Mouse (Mus musculus) kidney, embryonic 15.5 days (tissue): ENCODE measurements around the gene Fam181b. TPM values are rescaled to one million over a fixed set of nuclear protein-coding genes. Genes with fewer than 3 reads are reported as not detected.

Experiments
- ATAC-seq: fragments of 200-750 bp; cut with Nextera tagmentation; replicated peaks from 2 replicates; pipeline ENCODE4 v1.8.0; 2017; ENCODE audit warnings: moderate TSS enrichment; ENCODE audit not compliant: low FRiP score
- H3K27ac ChIP-seq: fragments of 300-500 bp; sonication (generic); 2 replicates; pipeline ENCODE4 v1.5.1; 2015; ENCODE audit warnings: mild to moderate bottlenecking, inconsistent platforms
- H3K27me3 ChIP-seq: fragments of 300-500 bp; sonication (generic); 2 replicates; pipeline ENCODE4 v1.6.1; 2015; ENCODE audit warnings: inconsistent platforms
- H3K36me3 ChIP-seq: fragments of 300-500 bp; sonication (generic); 2 replicates; pipeline ENCODE4 v1.6.1; 2015; ENCODE audit warnings: inconsistent platforms
- H3K4me1 ChIP-seq: fragments of 300-500 bp; sonication (generic); 2 replicates; pipeline ENCODE4 v1.6.1; 2015; ENCODE audit warnings: inconsistent platforms
- H3K4me2 ChIP-seq: fragments of 300-500 bp; sonication (generic); 2 replicates; pipeline ENCODE4 v1.6.1; 2015; ENCODE audit warnings: moderate library complexity, mild to moderate bottlenecking, inconsistent platforms
- H3K4me3 ChIP-seq: fragments of 300-500 bp; sonication (generic); replicated peaks from 2 replicates; pipeline ENCODE4 v1.5.1; 2015; ENCODE audit warnings: mild to moderate bottlenecking, inconsistent platforms
- H3K9ac ChIP-seq: fragments of 300-500 bp; sonication (generic); 2 replicates; pipeline ENCODE4 v1.6.1; 2015; ENCODE audit warnings: mild to moderate bottlenecking, inconsistent platforms
- H3K9me3 ChIP-seq: fragments of 300-500 bp; sonication (generic); replicated peaks from 2 replicates; pipeline ENCODE4 v1.6.1; 2016; ENCODE audit warnings: inconsistent platforms
- WGBS: fragments of 180-500 bp; shearing (Covaris S2); methylation state at CpG from one replicate; pipeline ENCODE4 v1.1.7; 2015; ENCODE audit warnings: mixed read lengths; 5-methylcytosine and 5-hydroxymethylcytosine counted together
- polyA plus RNA-seq: library from polyadenylated mRNA; unstranded; fragments of >200 nt; fragmentation: Nextera tagmentation; extraction: Ambion mirVana; gene quantifications from 2 replicates; pipeline ENCODE4 v1.2.1, GENCODE M21; 2015

Fam181b gene
- polyA plus RNA-seq: 2.9 and 3.4 TPM in 2 replicates

GRCm38 (mm10) chr7:93079785-93080730, at the start of gene Fam181b:
Fam181b (plus strand) TSS chr7:93079865.
- Histone ChIP-seq H3K4me1 (peaks cover 20% of the 10 kb centered on the region), H3K9ac (peak within 1 kb of the TSS; percentile 48), H3K36me3 (no peaks in the 10 kb centered on the region), H3K4me2 (peak within 1 kb of the TSS; percentile 94), H3K27me3 (peaks cover 48% of the 10 kb centered on the region), H3K4me3 (peak within 1 kb of the TSS; percentile 62), H3K9me3 (no peaks in the 10 kb centered on the region), H3K27ac (0 out of 2 replicates have a peak within 1 kb of the TSS, but pooled peaks have one; percentile 52)
- peak; percentile 97 for ATAC-seq
- under 1% methylated on average over 96 of the region's 96 CpGs for WGBS

DNA sequence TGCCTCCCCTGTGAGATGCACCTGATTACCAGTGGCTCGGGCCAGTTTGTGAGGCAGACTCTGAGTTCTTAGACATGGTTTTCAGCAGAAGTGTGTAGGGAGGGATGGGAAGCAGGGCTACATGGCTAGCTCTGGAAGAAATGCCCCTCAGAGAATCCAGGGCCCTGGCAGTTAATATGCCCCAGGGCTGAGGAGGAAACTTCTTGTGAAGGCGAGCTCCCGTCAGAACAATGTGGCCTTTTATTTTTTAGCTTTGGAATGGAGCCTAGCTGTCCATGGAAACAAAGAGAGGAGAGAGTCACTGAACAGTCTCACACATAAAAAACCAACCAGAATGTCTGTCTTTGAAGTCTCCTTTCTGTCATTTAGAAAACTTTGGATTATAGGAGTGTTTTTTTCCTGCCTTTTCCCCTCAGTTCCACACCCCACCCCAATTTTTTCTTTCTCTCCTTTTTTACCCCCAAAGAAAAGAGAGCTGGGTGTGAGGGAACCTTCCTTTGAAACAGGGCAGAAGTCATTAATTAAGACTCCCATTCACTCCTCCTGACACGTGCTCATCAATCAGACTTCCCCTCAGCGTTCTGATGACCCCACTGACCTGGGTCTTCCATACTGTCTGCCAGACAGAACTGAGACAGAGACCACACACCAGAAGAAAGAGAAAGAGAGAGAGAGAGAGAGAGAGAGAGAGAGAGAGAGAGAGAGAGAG, 41.7 kb upstream of the Fam181b start:
- Histone ChIP-seq H3K4me2 (no peak overlapping the region), H3K4me1 (no peaks in the 10 kb centered on the region), H3K36me3 (no peaks in the 10 kb centered on the region), H3K4me3 (no peak overlapping the region), H3K9me3 (no peaks in the 10 kb centered on the region), H3K9ac (no peak overlapping the region), H3K27me3 (no peaks in the 10 kb centered on the region), H3K27ac (no peak overlapping the region)
- WGBS: 31% methylated on average over 5 of the region's 5 CpGs
- no peak for ATAC-seq

- WGBS: 6% methylated on average over 1 of the region's 1 CpGs
- Histone ChIP-seq H3K9ac (no peak overlapping the region), H3K27ac (no peak overlapping the region), H3K9me3 (no peaks in the 10 kb centered on the region), H3K4me1 (no peaks in the 10 kb centered on the region), H3K4me3 (no peak overlapping the region), H3K4me2 (no peak overlapping the region), H3K27me3 (no peaks in the 10 kb centered on the region), H3K36me3 (no peaks in the 10 kb centered on the region)
- ATAC-seq: no peak
Measured at GRCm38 (mm10) chr7:93038472-93038828, 41.2 kb upstream of the Fam181b start.

GRCm38 (mm10) chr7:93039542-93039941, 40.1 kb upstream of the Fam181b start:
- H3K9ac ChIP-seq: no peak overlapping the region
- no peak overlapping the region for H3K4me3 ChIP-seq
- H3K27ac ChIP-seq: no peak overlapping the region
- H3K4me1 ChIP-seq: no peaks in the 10 kb centered on the region
- H3K9me3 ChIP-seq: no peaks in the 10 kb centered on the region
- no peaks in the 10 kb centered on the region for H3K36me3 ChIP-seq
- no peak overlapping the region for H3K4me2 ChIP-seq
- WGBS: 75% methylated on average over 3 of the region's 3 CpGs
- no peak for ATAC-seq
- no peaks in the 10 kb centered on the region for H3K27me3 ChIP-seq

DNA sequence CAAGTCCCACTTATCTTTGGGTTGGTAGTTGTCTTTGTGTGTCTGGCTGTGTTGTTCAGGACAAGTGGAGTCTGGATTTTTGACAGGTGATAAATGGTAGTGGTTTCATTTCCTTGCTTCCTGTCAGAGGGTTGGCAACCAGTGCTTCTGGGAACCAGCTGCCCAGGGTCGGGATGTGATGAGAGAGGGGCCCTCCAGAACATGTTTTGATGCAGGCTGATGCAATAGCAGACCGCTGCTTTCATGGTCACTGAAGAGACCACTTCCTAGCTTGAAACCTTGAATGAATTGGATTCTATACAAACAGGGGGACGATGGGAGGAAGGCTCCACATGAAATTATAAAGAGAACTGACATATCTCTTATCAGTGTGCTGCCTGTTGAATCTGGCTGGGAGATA, 35.3 kb upstream of the Fam181b start:
- Histone ChIP-seq H3K36me3 (no peaks in the 10 kb centered on the region), H3K9ac (no peak overlapping the region), H3K27me3 (no peaks in the 10 kb centered on the region), H3K9me3 (no peaks in the 10 kb centered on the region), H3K4me3 (no peak overlapping the region), H3K4me2 (no peak overlapping the region), H3K27ac (no peak overlapping the region), H3K4me1 (no peaks in the 10 kb centered on the region)
- no peak for ATAC-seq
- 58% methylated on average over 3 of the region's 3 CpGs for whole genome bisulfite sequencing

DNA sequence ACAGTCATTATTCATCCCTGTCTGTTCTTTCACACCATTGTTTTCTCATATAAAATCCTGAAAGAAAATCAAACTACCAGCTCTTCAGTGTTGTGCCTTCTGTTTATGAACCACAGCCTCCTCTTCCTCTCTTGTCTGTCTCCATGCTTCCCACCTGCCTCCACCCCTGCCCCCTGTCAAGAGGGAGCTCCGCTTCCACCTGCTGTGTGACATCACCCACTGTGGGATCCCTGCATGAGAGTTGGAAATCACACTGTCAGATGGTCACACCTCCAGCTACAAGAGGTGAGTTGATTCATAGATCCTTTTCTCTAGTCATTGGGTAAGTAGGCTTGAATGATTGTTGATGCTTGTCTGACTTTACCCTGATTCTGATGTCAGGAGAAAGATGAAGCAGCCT, 34.9 kb upstream of the Fam181b start:
- H3K4me2 ChIP-seq: no peak overlapping the region
- H3K4me3 ChIP-seq: no peak overlapping the region
- H3K27ac ChIP-seq: no peak overlapping the region
- H3K27me3 ChIP-seq: no peaks in the 10 kb centered on the region
- no peak overlapping the region for H3K9ac ChIP-seq
- H3K36me3 ChIP-seq: no peaks in the 10 kb centered on the region
- H3K4me1 ChIP-seq: no peaks in the 10 kb centered on the region
- ATAC-seq: no peak
- H3K9me3 ChIP-seq: no peaks in the 10 kb centered on the region
- WGBS: 100% methylated on average over 1 of the region's 1 CpGs

DNA sequence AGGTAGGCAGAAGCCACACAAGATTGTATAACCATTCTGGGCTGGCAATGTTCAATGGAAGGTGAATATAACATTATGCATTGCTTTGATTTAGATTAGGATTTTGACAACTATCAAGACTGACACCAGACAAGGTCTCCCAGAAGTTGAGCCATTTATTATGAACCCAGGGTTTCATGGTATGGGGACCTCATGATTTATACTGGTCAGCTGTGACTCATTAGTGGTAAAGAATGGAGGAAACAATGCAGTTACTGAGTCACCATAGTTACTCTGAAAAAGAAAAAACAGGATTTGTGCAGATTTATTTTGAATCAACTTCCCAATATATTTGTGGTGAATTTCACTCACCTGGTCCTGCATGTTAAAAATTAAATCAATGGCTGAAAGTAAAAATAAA, 18.8 kb upstream of the Fam181b start:
- Histone ChIP-seq H3K36me3 (no peaks in the 10 kb centered on the region), H3K9me3 (no peaks in the 10 kb centered on the region), H3K4me2 (no peak overlapping the region), H3K27ac (no peak overlapping the region), H3K27me3 (no peaks in the 10 kb centered on the region), H3K9ac (no peak overlapping the region), H3K4me1 (no peaks in the 10 kb centered on the region), H3K4me3 (no peak overlapping the region)
- ATAC-seq: no peak

- H3K9me3 ChIP-seq: no peaks in the 10 kb centered on the region
- no peaks in the 10 kb centered on the region for H3K27me3 ChIP-seq
- no peak overlapping the region for H3K27ac ChIP-seq
- no peak overlapping the region for H3K9ac ChIP-seq
- H3K4me1 ChIP-seq: no peaks in the 10 kb centered on the region
- H3K4me3 ChIP-seq: no peak overlapping the region
- ATAC-seq: no peak
- no peaks in the 10 kb centered on the region for H3K36me3 ChIP-seq
- 83% methylated on average over 3 of the region's 3 CpGs for WGBS
- H3K4me2 ChIP-seq: no peak overlapping the region
Measured at GRCm38 (mm10) chr7:93061747-93062146, 17.9 kb upstream of the Fam181b start.

DNA sequence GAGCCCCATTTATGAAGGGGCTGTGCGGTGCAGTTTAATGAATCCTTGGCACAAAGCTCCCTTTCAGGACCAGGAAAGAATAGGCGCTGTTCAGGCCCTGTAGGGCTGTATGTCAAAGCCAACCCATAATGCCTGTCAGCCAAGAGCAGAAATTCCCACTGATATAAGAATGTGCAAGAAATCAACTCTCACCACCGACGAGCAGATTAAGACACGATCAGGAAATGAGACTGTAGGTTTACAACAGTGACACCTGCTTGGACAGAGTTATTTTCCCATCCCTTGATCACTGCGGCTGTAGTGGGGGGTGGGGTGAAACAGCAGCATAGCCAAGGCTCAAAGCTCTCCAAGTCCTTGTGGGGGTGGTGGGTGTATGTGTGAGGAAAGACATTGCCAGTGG, 17.5 kb upstream of the Fam181b start:
- ATAC-seq: no peak
- H3K4me1 ChIP-seq: no peaks in the 10 kb centered on the region
- H3K4me3 ChIP-seq: no peak overlapping the region
- H3K36me3 ChIP-seq: no peaks in the 10 kb centered on the region
- no peaks in the 10 kb centered on the region for H3K27me3 ChIP-seq
- H3K4me2 ChIP-seq: no peak overlapping the region
- H3K9ac ChIP-seq: no peak overlapping the region
- H3K9me3 ChIP-seq: no peaks in the 10 kb centered on the region
- H3K27ac ChIP-seq: no peak overlapping the region
- WGBS: 45% methylated on average over 6 of the region's 6 CpGs

DNA sequence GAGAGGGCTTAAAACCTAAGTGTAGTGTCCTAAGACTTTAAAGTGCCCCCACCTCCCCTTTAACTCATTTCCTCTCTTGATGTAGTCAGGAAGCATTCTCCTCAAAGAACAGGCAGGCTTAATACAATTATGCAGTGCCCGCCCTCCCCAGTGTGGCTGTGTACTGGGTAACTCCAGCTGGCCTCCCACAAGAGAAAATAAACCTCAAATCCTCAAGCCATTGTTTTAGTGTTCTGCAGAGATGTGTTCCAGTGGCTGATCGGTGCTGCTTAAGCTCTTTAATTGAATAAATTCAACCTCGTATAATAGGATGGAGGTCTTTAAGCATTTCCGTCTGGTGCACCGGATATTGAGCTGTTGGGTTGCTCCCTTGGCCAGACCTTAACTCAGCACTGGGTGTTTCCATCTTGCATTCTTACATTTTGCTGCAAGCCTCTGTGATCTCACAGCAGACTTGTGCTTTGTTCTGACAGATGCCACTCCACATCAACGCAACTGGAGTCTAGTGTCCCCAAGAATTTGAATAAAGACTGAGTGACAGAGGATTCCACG, 12.1 kb upstream of the Fam181b start:
- no peak overlapping the region for H3K9ac ChIP-seq
- WGBS: 60% methylated on average over 7 of the region's 7 CpGs

GRCm38 (mm10) chr7:93076435-93076960, 3.2 kb upstream of the Fam181b start:
- no peak for ATAC-seq
- Histone ChIP-seq H3K27ac (no peak overlapping the region), H3K4me3 (no peak overlapping the region), H3K36me3 (no peaks in the 10 kb centered on the region), H3K9ac (no peak overlapping the region), H3K4me1 (peaks cover 20% of the 10 kb centered on the region), H3K27me3 (peaks cover 35% of the 10 kb centered on the region), H3K9me3 (no peaks in the 10 kb centered on the region), H3K4me2 (no peak overlapping the region)
- WGBS: 18% methylated on average over 6 of the region's 6 CpGs

More for the DNA sequence above, 12.1 kb upstream of the Fam181b start:
- H3K36me3 ChIP-seq: no peaks in the 10 kb centered on the region
- no peak for ATAC-seq
- no peak overlapping the region for H3K4me3 ChIP-seq
- no peak overlapping the region for H3K27ac ChIP-seq
- no peaks in the 10 kb centered on the region for H3K4me1 ChIP-seq
- no peak overlapping the region for H3K4me2 ChIP-seq
- H3K9me3 ChIP-seq: no peaks in the 10 kb centered on the region
- no peaks in the 10 kb centered on the region for H3K27me3 ChIP-seq

DNA sequence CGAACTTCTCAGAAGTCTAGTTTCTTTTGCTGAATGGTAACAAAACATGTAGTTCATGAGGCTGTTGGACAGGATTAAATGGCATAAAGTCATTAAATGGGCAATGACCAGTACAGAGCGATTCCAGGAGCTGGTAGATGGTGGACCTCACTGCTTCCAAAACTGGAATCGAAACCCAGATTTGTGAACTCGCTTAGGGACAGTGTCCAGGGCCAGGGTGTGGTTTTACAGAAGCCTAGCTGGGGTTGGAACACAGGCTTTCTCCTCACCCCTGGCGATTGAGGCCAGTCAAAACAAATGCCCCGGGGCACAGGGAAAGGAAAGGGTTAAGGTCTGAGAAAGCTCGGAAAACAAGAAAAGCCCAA, 263 bp upstream of the Fam181b start:
- ATAC-seq: no peak; the same call in 1 of the 2 replicates
- WGBS: 26% methylated on average over 7 of the region's 7 CpGs
- Histone ChIP-seq H3K4me2 (peak overlapping the region; percentile 94), H3K9ac (peak overlapping the region; percentile 48; the same call in 1 of the 2 replicates), H3K4me1 (peaks cover 20% of the 10 kb centered on the region), H3K9me3 (no peaks in the 10 kb centered on the region), H3K27me3 (peaks cover 48% of the 10 kb centered on the region), H3K27ac (no peak overlapping the region), H3K4me3 (peak overlapping the region; percentile 62), H3K36me3 (no peaks in the 10 kb centered on the region)
